Mouse (Mus musculus) layer of hippocampus, postnatal 10 days (tissue): Measurements from ENCODE around the gene Ctcf. TPM values are rescaled to one million over a fixed set of nuclear protein-coding genes. Genes with fewer than 3 reads are reported as not detected.

Source experiments
- DNase-seq, 2 experiments: peaks; one replicate each; pipeline ENCODE4 v3.0.0; 2021; ENCODE audit warnings: low spot score in 2 of 2
- total RNA-seq, 2 experiments: library from RNA; stranded (reverse); gene quantifications; 2 replicates each; pipeline ENCODE4 v1.2.3; 2021

The Ctcf gene
- total RNA-seq, 2 experiments from 2014 or later, result 63.6 to 67.7 TPM

DNA sequence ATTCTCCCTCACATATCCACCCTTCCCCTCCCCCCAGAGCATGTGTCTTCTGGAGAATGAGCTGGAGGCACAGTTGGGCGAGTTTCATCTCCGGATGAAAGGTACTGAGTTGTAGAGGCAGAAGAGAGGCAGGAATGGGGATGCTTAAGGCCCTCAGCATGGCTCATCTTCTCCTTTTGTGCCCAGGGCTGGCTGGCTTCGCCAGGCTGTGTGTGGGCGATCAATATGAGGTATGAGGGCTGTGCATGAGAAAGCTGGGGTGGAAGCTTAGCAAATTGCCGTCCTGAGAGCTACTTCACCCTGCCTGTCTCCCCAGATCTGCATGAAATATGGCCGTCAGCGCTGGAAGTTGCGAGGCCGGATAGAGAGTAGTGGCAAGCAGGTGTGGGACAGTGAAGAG is 20.4 kb upstream of the Ctcf start:
- peak in 1 of 2 experiments; percentile 34 for DNase-seq

DNA sequence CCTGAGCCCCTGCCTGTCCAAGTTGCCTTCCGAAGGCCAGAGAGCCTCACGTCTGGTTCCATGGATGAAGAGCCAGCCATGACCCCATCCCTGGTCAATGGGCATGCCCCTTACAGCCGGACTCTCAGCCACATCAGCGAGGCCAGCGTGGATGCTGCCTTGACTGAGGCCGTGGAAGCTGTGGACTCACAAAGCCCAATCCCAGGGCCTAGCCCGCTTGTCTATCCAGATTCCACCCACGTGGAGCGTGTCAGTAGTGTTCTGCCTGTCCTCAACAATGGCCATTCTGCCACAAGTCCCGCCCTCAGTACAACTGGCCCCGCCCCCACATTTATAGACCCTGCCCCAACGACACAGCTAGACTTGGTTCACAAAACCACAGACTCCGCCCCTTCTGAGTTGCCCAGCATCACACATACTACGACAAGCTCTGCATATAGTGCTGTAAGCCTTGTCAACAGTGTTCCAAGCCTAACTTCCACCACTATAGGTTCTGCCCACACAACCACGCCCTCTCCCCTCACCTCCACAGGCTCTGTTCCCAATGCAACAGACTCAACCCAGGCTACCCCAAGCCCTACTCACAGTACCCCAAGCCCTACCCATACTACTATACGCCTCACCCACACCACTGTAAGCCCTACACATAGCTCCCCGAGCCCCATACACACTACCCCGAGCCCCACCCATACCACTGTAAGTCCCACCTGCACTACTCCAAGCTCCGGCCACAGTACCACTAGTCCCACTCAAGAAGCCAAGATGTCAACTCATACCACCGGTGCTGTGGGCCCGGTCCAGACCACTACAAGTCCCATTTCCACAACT is 18.7 kb upstream of the Ctcf start:
- no peak for DNase-seq

DNA sequence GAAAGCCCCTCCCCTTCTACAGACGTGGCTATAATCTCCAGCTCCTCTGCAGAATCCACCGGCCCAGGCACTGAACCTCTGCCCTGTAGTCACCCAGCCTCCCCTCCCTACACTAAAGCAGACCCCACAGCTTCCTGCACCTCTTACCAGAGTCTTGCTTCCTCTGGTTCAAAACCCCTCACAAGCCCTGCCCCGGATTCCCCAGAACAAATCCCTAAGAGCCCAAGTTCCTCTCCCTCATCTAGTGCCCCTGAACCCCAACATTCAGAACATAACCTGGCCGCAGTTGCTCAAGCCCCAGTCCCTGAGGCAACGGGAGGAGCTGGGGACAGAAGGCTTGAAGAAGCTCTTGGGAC is 18.1 kb upstream of the Ctcf start:
- no peak for DNase-seq

DNA sequence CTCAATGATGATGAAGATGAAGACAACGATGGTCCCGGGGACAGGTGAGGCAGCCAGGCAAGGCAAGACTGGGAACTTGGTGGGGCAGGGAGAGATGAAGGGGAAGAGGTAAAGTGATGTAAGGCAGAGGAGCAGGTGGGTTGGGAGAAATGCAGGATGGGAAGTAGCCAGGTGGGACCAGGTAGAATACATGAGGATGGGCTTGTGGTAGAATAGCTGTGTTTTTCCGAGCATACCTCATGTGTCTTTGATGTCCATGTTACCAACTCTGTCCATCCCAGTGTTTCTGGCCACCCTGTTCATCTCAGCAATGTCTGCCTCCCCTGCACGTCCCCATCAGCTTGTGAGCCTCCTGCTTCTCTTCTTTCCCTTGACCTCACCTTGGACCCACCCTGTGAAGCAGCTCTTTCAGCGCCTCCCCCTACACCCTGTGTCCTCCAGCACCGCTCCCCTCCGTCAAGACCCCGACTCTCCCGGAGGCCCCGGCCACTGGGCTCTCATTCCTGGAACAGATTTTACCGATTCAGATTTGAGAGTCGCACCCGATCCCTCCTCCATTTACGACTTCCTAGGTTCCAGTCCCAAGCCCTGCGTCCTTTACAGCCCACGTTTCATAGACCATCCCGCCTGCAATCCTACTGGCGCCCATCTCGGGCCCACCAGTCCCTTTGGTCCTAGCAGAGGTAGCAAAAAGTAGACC is 17.3 kb upstream of the Ctcf start:
- no peak for DNase-seq

DNA sequence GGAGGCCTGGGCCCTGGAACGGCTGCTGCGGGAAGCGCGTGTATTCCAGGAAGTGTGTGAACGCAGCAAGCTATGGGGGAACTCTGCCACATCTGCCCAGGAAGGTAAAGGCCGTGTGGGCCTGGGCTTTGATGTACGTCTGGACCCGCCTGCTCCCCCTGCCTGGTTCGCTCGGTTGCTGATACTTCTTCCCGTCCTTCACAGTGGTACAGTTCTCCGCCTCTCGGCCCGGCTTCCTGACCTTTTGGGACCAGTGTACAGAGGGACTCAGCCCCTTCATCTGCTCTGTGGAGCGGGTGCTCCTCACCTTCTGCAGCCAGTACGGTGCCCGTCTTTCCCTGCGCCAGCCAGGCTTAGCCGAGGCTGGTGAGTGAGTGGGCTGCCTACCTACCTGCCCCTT is 16.2 kb upstream of the Ctcf start:
- DNase-seq, result peak in 1 of 2 experiments; percentile 13

DNA sequence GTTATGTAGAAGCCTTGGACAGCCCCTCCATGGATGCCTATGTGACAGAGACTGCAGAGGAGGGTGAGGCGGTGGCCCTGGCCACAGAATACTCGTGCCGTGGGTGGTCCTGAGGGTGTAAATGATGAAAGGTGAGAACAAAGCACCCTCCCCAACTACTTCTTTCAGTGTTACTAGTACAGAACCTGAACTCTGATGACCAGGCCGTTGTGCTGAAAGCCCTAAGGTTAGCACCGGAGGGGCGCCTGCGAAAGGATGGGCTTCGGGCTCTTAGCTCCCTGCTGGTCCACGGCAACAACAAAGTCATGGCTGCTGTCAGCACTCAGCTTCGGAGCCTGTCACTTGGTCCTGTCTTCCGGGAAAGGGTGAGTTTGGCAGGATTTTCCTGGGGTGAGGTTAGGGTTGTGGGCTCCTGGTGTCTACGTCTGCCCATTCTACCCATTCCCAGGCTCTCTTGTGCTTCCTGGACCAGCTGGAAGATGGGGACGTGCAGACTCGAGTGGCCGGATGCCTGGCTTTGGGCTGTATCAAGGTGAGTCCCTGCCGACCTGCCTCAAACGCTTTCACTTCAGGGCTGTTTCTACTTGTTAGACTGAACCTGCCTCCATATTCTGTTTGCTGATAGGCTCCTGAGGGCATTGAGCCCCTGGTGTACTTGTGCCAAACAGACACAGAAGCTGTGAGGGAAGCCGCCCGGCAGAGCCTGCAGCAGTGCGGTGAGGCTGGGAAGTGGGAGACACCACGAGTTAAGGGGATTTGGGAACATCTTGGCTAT is 15.2 kb upstream of the Ctcf start:
- DNase-seq, result peak; percentile 21 to 31

DNA sequence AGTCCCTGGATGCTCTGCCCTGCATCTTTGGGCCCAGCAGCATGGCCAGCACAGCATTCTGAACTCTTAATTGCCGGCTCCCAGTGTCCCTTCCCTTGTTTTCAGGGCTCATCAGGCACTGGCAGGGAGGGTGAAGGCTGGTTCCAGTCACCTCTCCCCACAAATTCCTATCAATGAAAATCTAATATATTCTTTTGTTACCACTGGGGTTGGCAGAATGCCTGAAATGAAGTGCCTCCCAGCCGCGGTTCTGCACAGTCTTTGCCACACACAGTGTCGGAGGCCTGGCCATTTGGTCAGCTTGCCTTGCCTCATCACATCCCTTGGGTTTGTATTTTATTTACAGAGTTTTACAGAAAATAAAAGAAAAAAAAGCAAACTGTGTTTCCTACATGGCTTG is 14.5 kb upstream of the Ctcf start:
- peak in 1 of 2 experiments; percentile 34 for DNase-seq

DNA sequence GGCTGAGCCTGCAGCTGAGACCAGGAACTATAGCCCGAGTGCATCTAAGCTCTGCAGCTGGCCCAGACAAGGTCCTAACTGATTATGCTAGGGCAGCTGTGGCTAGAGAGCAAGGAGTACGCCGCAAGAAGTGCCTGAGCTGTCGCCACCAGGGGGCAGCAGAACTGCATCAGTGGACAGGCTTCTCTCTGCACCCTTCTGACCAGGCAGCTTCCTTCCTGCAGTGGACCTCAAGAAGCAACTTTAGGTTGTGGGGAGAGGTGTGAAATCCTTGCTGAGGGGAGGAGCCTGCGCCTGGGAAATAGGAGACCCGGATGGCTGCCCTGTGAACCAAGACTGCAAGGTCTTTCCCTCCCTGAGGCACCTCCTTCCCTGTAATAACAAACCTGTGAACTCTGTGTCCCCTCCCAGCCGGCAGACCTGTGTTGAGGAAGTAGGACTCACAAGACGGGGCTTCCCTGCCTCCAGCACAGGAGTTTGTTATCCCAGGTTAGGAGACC is 13.9 kb upstream of the Ctcf start:
- peak; percentile 96 to 97 for DNase-seq

DNA sequence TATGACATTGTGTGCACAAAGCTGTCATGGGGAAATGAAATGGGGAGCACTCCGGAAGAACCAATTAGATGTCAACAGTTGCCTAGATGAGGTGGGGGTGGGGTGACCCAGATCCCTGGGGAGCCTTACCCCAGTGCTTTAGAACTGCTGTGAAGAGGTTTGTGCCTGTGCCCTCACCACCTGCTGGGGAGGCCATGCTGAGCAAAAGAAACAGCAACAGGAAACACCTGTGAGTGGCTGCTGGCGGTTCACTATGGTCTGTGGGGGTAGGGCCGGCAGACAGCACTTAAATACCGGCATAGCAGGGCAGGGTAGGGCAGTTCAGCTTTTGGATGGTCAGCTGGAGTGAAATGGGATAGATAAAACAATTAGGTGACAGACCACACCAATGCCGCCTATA is 13.2 kb upstream of the Ctcf start:
- peak in 1 of 2 experiments; percentile 18 for DNase-seq

DNA sequence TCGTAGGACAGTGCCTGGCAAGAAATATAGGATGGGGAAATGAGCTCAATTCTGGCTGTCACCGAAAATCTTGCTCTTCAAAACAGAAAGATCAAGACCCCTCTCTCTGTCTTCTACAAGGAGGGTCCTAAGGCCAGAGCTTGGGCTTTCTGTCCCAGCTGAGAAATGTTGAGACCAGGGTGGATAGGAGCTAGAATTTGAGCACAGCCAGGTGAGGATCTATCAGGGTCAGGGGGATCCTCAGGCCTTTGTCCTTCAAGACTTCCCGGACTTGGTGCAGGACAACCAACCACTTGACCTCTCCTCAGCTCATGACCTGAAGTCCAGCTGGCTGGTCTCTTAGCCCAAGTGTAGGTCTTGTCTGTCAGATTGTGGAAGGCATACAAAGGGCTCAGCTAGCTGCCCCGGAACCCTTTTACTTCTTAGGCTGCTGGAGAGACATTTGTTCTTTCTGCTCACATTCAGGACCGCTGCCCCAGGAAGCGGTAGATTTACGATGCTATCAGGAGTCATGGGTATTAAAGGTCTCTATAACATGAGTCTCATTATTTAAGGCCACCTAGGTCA is 12.6 kb upstream of the Ctcf start:
- DNase-seq, result peak in 1 of 2 experiments; percentile 6

DNA sequence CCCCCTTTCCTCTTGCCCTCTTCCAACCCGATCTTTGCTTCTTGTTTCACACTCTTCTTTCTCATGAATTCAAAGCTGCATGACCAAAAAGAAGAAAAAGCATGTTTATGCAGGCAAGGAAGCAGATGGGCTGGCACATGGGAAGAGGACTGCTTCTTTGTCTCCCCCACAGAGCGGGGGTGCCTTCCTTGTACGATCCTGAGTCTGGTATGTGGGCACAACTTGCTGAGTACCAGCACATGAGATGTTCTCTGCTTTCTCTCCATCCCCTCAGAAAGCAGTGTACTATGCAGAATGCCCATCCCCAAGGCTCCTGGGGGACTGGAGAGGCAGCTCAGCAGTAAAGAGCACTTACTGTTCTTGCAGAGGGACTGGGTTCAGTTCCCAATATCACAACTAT is 12.0 kb upstream of the Ctcf start:
- peak; percentile 42 to 53 for DNase-seq

DNA sequence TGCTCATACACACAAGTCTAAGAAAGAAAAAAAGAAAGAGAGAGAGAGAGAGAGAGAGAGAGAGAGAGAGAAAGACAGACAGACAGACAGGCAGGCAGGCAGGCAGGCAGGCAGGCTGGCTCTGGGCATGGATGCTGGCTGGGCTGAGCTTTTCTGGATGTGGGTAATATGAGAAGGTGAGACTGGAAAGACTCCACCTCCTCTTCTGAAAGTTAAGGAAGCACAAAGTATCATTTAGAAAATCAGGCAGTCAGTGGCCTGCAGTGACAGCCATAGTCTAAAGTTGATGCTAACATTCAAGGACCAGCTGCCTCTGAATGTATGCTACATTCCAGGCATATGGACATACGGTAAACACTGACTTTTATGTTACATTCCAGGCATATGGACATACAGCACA is 11.5 kb upstream of the Ctcf start:
- DNase-seq, result no peak

DNA sequence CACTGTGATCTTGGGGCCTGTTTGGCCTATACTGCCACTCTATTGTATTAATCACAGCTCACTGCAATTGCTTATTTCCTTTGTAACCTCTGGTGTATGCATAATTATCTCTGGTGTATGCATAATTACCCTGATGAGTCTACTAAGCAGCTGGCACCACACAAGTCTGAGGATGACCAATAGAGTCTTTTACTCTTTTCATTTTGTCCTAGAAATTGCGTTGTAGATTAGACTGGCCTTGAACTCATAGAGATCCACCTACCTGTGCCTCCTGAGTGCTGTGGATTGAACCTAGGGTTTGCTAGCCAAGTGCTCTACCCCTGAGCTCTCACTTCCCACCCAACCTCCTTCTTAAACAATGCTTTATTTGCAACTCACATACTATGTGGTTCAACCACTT is 10.3 kb upstream of the Ctcf start:
- no peak for DNase-seq

DNA sequence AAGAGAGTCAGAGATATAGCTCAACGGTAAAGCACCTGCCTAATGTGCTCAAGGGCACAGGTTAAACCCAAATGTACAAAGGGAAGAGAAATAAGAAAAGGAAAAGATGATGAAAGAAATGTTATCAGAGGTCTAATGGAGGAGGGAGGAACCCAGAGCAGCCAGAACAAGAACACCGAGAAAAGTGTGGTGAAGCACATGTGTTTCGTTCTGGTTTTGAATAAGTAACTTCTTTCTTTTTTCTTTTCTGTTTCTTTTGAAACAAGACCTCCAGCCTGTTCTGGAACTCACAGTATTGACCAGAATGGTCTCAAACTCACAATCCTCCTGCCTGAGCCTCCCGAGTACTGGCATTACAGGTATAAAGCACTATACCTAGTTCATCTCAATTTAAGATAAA is 7.0 kb upstream of the Ctcf start:
- no peak for DNase-seq

DNA sequence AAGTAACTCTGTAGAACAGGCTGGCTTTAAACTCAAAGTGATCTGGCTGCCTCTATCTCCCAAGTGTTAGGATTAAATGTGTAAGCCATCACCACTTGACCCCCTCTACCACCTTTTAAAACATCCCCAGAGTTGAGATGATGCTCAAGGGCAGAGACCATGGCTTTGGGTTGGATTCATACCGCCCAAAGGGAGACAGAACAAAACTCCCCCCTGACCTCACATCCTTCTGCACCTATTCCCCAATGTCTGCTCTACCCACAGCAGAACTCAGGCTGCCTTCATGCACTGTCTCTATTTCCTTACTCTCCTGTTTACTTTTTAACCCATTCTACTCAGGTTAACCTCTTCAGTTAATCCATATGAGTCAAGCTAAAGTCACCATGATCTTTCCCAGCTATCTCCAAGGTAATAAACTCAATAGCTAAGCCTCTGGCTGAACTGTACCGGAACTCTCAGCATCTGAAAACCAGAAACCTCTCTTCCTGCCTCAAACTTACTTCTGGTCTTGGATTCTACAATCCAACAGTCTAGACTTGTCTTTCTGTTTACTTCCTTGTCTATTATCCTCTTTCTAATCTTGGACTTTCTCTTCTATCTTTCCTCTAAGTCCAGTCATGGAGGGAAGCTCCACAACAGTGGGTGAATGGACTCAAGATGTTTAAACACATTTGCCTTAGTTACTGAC is 1.5 kb upstream of the Ctcf start:
- no peak for DNase-seq

DNA sequence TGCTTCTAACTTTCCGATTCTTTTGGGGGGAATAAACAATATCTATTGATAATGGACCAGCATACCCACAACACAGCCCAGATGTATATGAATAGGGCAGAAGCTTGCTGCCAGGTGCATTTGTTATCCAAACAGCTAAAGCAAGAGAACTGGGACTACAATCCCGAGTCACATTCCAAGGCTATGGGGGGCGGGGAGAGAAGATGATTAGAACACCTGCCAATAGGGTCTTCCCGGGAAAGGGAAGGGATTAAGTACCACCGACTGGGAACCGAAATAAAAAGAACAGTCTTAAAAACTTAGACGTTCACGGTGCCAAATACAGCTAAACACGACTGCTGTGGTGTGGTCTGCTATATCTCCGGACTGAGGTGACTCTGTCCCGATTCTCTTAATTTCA is 887 bp upstream of the Ctcf start:
- no peak for DNase-seq

DNA sequence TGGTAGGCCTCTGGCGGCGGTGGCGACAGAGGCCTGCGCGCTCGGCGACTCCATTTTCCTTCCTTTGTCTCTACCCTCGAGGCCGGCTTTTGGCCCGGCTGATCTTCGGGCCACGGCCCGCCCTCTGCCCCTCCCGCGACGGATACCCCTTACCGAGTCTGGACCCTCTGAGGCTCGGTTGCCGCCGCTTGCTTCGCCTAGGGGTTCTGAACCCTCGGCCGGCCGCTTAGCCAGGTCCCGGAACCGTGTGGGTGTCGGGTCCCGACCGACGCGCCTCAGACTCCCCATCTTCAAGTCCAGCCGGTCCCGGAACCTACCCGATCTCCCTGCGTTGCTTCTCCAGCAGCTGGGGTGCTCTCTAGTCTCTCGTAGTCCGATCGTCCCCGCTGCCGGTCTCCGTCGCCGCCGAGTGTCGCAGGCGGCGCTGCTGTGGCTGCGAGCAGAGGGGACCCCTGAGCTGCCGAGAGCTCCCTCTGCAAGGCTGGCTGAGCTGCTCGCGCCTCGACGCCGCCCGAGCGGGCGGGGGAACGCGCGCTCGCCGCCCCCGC is 669 bp downstream of the Ctcf start, which contains the start of gene Agrp:
Gene Agrp, minus strand, starts transcription at position 431 of the 548 bp plus-strand sequence.
- peak in 1 of 2 experiments; percentile 73 for DNase-seq

DNA sequence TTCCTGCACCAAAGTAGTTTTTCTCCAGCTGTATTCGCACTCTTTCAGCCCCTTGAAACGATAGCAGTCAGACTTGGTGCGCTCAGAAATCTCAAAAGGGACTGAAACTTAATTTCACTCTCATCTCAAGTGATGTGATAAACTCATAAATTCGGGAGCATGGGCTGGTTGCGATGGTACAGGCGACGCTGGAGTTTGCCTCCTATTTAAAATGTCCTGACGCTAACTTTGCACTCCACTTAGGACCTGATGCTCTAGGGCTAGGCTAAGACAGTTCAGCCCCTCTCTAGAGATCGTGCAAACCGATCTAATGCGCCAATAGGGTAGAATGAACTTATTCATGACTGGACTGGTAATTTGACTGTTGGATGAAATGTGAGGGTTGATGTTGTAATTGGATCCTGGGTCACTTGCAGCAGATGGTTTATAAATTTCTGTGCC is 1.3 kb downstream of the Ctcf start:
- no peak for DNase-seq

DNA sequence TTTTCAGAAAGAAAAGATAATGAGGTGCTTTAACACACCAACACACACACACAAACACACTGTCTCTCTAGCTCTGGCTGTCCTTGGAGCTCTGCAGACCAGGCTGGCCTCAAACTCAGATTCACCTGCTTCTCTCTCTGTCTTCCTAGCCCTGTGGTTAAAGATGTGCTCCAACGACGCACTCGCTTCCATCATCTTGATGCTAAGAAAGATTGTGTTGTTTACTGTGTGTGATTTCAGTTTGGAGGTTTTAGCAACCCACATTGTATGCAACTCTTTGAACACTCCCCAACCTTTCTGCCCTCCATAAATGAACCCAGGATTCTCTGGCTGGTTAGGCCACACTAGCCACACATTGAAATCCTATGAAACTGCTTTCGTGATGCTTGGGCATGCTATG is 2.1 kb downstream of the Ctcf start:
- DNase-seq, result no peak

DNA sequence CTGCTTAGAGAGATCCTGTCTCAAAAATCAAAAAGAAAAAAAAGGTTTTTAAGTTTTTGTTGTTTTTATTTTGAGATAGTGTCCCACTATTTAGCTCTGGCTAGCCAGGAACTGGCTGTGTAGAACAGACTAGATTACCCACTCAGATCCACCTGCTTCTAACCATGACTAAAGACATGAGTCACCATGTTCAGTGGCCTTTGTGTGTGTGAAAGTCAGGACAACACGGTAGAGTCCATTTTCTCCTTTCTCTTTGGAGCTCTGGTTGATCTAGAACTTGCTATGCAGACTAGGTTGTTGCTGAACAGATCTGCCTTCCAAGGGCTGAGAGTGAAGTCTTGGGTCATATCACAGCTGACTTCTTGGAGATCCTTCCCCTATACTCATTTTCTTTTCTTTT is 3.5 kb downstream of the Ctcf start:
- DNase-seq, result no peak
